Mouse (Mus musculus) bone marrow, adult 2 months (tissue): ENCODE data around the gene Myom3. TPM values are rescaled to one million over a fixed set of nuclear protein-coding genes. Genes with fewer than 3 reads are reported as not detected.
A peak's percentile ranks its signal among the peaks of the same experiment; 100 is the strongest.

Source experiments
- H3K27ac ChIP-seq: fragments of 200-500 bp; 2 replicates; pipeline ENCODE4 v1.5.1; 2012; ENCODE audit warnings: low read depth, mild to moderate bottlenecking, control low read depth, inconsistent platforms, low read length; ENCODE audit not compliant: control insufficient read depth, poor library complexity, insufficient read depth
- H3K4me1 ChIP-seq: fragments of 200-500 bp; 2 replicates; pipeline ENCODE4 v1.6.1; 2011; ENCODE audit warnings: low read length; ENCODE audit not compliant: control insufficient read depth, insufficient read depth
- H3K4me3 ChIP-seq: fragments of 200-500 bp; replicated peaks from 2 replicates; pipeline ENCODE3; 2011; ENCODE audit warnings: mild to moderate bottlenecking, low read depth, low read length, control low read depth; ENCODE audit not compliant: control insufficient read depth
- CTCF ChIP-seq: fragments of 200-500 bp; IDR thresholded peaks from 2 replicates; pipeline ENCODE4 v1.5.1; 2011; ENCODE audit warnings: low read length, control low read depth; ENCODE audit not compliant: control insufficient read depth, insufficient read depth
- POLR2A ChIP-seq: fragments of 200-500 bp; IDR thresholded peaks from 2 replicates; pipeline ENCODE4 v1.6.1; 2011; ENCODE audit warnings: low read depth, mild to moderate bottlenecking, control low read depth, low read length, borderline replicate concordance; ENCODE audit not compliant: control insufficient read depth
- WGBS: fragments of 180-500 bp; shearing (Covaris S2); methylation state at CpG from one replicate; pipeline ENCODE4 v1.1.7; 2018; 5-methylcytosine and 5-hydroxymethylcytosine counted together
- polyA plus RNA-seq: library from polyadenylated mRNA; stranded (reverse); fragments of >200 nt; gene quantifications from 2 replicates; pipeline ENCODE4 v1.2.4, GENCODE M21; 2011; ENCODE audit warnings: low replicate concordance; ENCODE audit not compliant: missing spikeins, insufficient read depth, insufficient read length

The Myom3 gene
- polyA plus RNA-seq, 1 experiment = not detected

DNA sequence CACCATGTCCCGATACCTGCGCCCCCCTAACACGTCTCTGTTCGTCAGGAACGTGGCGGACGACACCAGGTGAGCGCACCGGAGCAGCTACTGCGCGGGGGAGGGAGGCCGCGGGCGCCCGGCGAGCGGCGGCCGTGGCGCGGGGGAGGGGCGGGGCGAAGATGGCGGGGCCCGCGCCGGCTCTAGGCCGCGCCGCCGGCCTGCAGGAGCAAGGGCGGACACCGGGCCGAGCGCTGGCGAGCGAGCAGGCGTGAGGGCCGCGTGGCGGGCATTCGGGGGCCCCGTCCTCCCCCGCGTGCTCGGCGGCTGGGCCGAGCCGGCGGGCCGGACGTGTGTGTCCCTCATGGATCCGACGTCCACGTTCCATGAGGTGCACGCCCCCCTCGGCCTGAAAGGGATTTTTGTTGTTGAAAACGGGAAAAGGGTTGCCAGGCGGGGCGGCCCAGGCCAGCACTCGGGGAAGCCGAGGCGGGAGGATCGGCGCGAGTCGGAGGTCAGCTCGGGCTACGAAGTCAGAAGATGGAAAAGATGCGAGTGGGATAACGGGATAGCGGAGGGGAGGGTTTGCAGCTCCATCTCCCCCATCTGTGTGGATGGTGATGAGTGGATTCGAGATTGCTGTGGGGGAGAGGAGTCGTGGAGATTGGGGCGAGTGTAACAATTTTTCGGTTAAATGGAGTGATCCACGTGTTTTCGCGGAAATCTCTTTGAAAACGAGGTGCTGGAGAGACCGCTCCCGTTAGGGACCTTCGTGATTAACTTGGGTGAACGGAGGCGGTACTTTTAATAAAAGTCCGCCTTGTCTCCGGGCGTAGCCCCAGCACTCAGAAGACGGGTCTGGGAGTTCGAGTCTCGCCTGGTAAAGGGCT lies 96.9 kb downstream of the Myom3 start:
- Histone ChIP-seq H3K4me1 (peaks cover 2% of the 10 kb centered on the region; the same call in 1 of the 2 replicates), H3K4me3 (peak overlapping the region; percentile 82), H3K27ac (peak overlapping the region; percentile 99)
- WGBS = under 1% methylated on average over 91 of the region's 91 CpGs
- TF ChIP-seq POLR2A = no peak
- no peak for TF ChIP-seq CTCF

- peak overlapping the region; percentile 46 for H3K4me3 ChIP-seq
- WGBS = 12% methylated on average over 7 of the region's 7 CpGs
- no peak overlapping the region for H3K27ac ChIP-seq
- TF ChIP-seq CTCF = no peak
- TF ChIP-seq POLR2A = no peak
- H3K4me1 ChIP-seq = peaks cover 2% of the 10 kb centered on the region; the same call in 1 of the 2 replicates
Measured at GRCm38 (mm10) chr4:135857597-135858186, 98.2 kb downstream of the Myom3 start.

Other genes starting within 250 kb of the Myom3 start
- not detected in 2 replicates for gene Grhl3, start 186.1 kb upstream of the Myom3 start, polyA plus RNA-seq
- gene Ifnlr1, start 73.4 kb upstream of the Myom3 start, polyA plus RNA-seq = 3.2 and 7.3 TPM in 2 replicates
- not detected in 2 replicates for gene Il22ra1, start 31.5 kb upstream of the Myom3 start, polyA plus RNA-seq
- 221 and 300 TPM in 2 replicates for gene Srsf10, start 96.0 kb downstream of the Myom3 start, polyA plus RNA-seq
- gene Pnrc2, start 114.1 kb downstream of the Myom3 start, polyA plus RNA-seq = 37.3 and 38.3 TPM in 2 replicates
- 4.6 and 12.2 TPM in 2 replicates for gene Cnr2, start 135.7 kb downstream of the Myom3 start, polyA plus RNA-seq
- 57.7 and 172 TPM in 2 replicates for gene Fuca1, start 161.0 kb downstream of the Myom3 start, polyA plus RNA-seq
- 39.0 and 65.5 TPM in 2 replicates for gene Hmgcl, start 186.7 kb downstream of the Myom3 start, polyA plus RNA-seq
- gene Gale, start 204.0 kb downstream of the Myom3 start, polyA plus RNA-seq = 4.7 and 11.0 TPM in 2 replicates
- 34.8 and 42.1 TPM in 2 replicates for gene Lypla2, start 212.9 kb downstream of the Myom3 start, polyA plus RNA-seq
- 48.2 and 49.8 TPM in 2 replicates for gene Pithd1, start 227.5 kb downstream of the Myom3 start, polyA plus RNA-seq